Mouse (Mus musculus): ENCODE measurements around the gene Chmp6. TPM values are rescaled to one million over a fixed set of nuclear protein-coding genes. Genes with fewer than 3 reads are reported as not detected.

The Chmp6 gene
- polyA plus RNA-seq (2015; fragmentation: Nextera tagmentation; extraction: Ambion mirVana): 62.4 and 68.3 TPM in 2 replicates

DNA sequence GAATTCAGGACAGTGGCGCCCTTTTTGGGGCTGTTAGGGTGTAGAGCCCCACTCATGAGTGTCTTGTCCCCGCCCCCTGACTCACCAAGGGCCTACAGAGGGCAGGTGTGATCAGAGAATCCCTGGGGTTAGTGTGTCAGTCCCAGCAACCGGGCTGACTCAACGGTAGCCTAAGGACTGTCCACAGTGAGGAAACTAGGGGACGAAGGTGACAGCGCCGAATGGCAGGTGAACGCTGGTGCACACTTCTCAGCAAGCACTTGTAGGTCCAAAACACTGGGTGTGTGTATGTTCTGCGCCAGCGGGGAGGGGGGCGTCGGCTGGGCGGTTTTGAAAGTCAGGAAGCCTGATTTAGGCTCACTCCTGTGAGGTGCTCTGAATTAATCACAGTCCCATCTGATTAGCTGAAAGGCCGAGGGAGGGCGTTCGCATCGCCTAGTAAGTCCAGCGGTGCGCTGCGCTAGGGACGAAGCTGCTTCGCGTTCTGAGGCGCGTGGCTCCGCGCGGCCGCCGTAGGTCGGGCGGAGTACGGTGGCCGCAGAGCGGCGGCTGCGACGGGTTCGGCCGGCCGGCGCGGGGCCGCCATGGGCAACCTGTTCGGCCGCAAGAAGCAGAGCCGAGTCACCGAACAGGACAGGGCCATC, at the start of gene Chmp6:
Gene Chmp6, plus strand, starts transcription at position 151 of the 644 bp plus-strand sequence.

DNA sequence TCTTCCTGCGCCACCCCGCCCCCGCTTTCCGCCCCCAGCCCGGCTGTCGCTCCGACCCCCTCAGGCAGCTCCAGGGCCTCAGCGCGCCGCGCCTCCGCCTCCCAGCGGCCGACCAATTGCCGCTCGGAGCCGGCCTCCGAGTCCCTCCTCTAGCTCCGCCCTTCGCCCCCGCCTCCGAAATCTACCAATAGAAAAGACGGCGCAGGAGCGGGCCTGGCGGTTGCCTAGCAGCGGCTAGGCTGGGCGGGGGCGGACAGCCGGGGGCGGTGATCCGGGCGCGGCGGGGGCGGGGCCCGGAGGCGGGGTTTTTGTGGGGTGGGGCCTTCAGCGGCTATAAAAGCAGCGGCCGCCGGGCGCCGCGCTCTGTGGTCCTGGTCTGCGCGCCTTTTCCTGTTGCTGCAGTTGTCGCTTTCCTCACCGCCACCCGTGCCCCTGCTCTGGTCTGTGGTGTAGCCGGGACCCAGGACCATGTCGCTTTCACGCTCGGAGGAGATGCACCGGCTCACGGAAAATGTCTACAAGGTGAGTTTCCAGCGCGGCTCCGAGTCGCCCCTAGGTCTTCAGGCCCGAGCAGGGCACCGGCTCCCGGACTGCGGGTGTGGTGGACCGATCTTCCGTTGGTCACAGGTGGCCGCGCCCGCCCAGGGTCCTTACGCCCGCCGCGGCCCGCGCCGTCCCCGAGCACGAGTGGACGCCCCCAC, 29.6 kb downstream of the Chmp6 start, which contains the start of gene Baiap2:
Gene Baiap2, plus strand, starts transcription at position 37 of the 701 bp plus-strand sequence.

Other genes starting within 250 kb of the Chmp6 start
- 14.2 and 14.4 TPM in 2 replicates for gene Baiap2, start 29.3 kb downstream of the Chmp6 start, polyA plus RNA-seq (2015; fragmentation: Nextera tagmentation; extraction: Ambion mirVana)
- gene Aatk, start 133.7 kb downstream of the Chmp6 start, polyA plus RNA-seq (2015; fragmentation: Nextera tagmentation; extraction: Ambion mirVana): 10.5 and 13.2 TPM in 2 replicates
- 30.1 and 82.0 TPM in 2 replicates for gene Cep131, start 173.4 kb downstream of the Chmp6 start, polyA plus RNA-seq (2015; fragmentation: Nextera tagmentation; extraction: Ambion mirVana)
- gene Tepsin, start 185.3 kb downstream of the Chmp6 start, polyA plus RNA-seq (2015; fragmentation: Nextera tagmentation; extraction: Ambion mirVana): 8.6 and 11.1 TPM in 2 replicates
- 156 and 201 TPM in 2 replicates for gene Ndufaf8, start 185.5 kb downstream of the Chmp6 start, polyA plus RNA-seq (2015; fragmentation: Nextera tagmentation; extraction: Ambion mirVana)
- 59.8 and 79.3 TPM in 2 replicates for gene Slc38a10, start 237.9 kb downstream of the Chmp6 start, polyA plus RNA-seq (2015; fragmentation: Nextera tagmentation; extraction: Ambion mirVana)

Measured in adrenal gland, postnatal 0 days (tissue).